Mouse (Mus musculus) G1E (cell line): ENCODE data around the gene Crygs.

Source experiments
- CTCF ChIP-seq: IDR thresholded peaks from 2 replicates; pipeline ENCODE4 v1.5.1; 2012; ENCODE audit warnings: low read depth, low read length, inconsistent platforms, mixed read lengths
- GATA1 ChIP-seq: IDR thresholded peaks from 2 replicates; pipeline ENCODE4 v1.6.1; 2012; ENCODE audit warnings: borderline replicate concordance, low read length, inconsistent platforms, mixed read lengths
- GATA2 ChIP-seq: IDR thresholded peaks from 2 replicates; pipeline ENCODE4 v1.6.1; 2012; ENCODE audit warnings: low read depth, low read length, inconsistent platforms, borderline replicate concordance
- POLR2AphosphoS5 ChIP-seq: IDR thresholded peaks from 2 replicates; pipeline ENCODE4 v1.6.1; 2012; ENCODE audit warnings: low read depth, low read length, inconsistent platforms; ENCODE audit not compliant: insufficient replicate concordance
- TAL1 ChIP-seq: conservative IDR thresholded peaks from 2 replicates; pipeline ENCODE4 v1.6.1; 2012; ENCODE audit warnings: low read depth, low read length, inconsistent platforms, mixed read lengths

- TF ChIP-seq CTCF (no peak), GATA1 (no peak), TAL1 (no peak), POLR2AphosphoS5 (no peak), GATA2 (no peak)
These were observed 33.5 kb upstream of the Crygs start for GRCm38 (mm10) chr16:22844834-22845233.
